8 mouse cellular contexts compared by ENCODE assay signal in genomic region chr4:135273307-135273682, GRCm38 (mm10). TPM values are rescaled to one million over a fixed set of nuclear protein-coding genes. Genes with fewer than 3 reads are reported as not detected.
DNase-seq lines count a peak whose midpoint lies in the region; ATAC-seq and TF ChIP-seq lines count a peak whose summit lies in the region.

No protein-coding gene starts in this region.

- no peak for ATAC-seq in megakaryocyte, adult 5-6 weeks (ENCODE audit: poor library complexity, severe bottlenecking)
- ATAC-seq in forebrain, embryonic 12.5 days (ENCODE audit: low FRiP score) = peak; percentile 3; the same call in 1 of the 2 replicates
- ATAC-seq in kidney, postnatal 0 days (replicated peaks; ENCODE audit: low FRiP score, low read depth) = peak; percentile 20; the same call in 1 of the 2 replicates

- DNase-seq in kidney, postnatal 0 days (ENCODE audit: low spot score) = no peak
- peak; percentile 83 for DNase-seq in lung, postnatal 36 days
- no peak for DNase-seq in embryo, embryonic 10 days (ENCODE audit: low spot score)
- DNase-seq in layer of hippocampus, adult 9-10 months (ENCODE audit: low spot score) = no peak
- DNase-seq in cerebellum, adult 18-20 months = no peak

- peaks cover 68% of the 10 kb centered on the region for H3K4me1 ChIP-seq in megakaryocyte, embryonic 14.5 days
- H3K4me1 ChIP-seq in forebrain, embryonic 12.5 days = peaks cover 35% of the 10 kb centered on the region
- peaks cover 27% of the 10 kb centered on the region for H3K4me1 ChIP-seq in kidney, postnatal 0 days (replicated peaks; ENCODE audit: insufficient read depth, low read length)

- no peak for TF ChIP-seq CTCF in kidney, postnatal 0 days (IDR thresholded peaks at IDR 0.05; ENCODE audit: low read depth)

- H3K9me3 ChIP-seq in megakaryocyte, embryonic 14.5 days = no peaks in the 10 kb centered on the region
- H3K9me3 ChIP-seq in forebrain, embryonic 12.5 days = no peaks in the 10 kb centered on the region
- no peaks in the 10 kb centered on the region for H3K9me3 ChIP-seq in kidney, postnatal 0 days (replicated peaks; ENCODE audit: low read length)

- peak overlapping the region; percentile 95 for H3K4me3 ChIP-seq in megakaryocyte, embryonic 14.5 days (replicated peaks)
- peak overlapping the region; percentile 93 for H3K4me3 ChIP-seq in forebrain, embryonic 12.5 days (replicated peaks)
- H3K4me3 ChIP-seq in kidney, postnatal 0 days (replicated peaks; ENCODE audit: low read depth, low read length) = peak overlapping the region; percentile 20

- 3% methylated on average over 17 of the region's 17 CpGs for WGBS in forebrain, embryonic 12.5 days
- 3% methylated on average over 17 of the region's 17 CpGs for WGBS in kidney, postnatal 0 days

- H3K9ac ChIP-seq in forebrain, embryonic 12.5 days = peak overlapping the region; percentile 33
- peak overlapping the region; percentile 51; the same call in 1 of the 2 replicates for H3K9ac ChIP-seq in kidney, postnatal 0 days (ENCODE audit: low read depth, low read length)

- H3K27me3 ChIP-seq in megakaryocyte, embryonic 14.5 days (replicated peaks) = no peaks in the 10 kb centered on the region
- H3K27me3 ChIP-seq in forebrain, embryonic 12.5 days = peaks cover 26% of the 10 kb centered on the region
- H3K27me3 ChIP-seq in kidney, postnatal 0 days (ENCODE audit: insufficient read depth, low read length) = no peaks in the 10 kb centered on the region

- no peak overlapping the region for H3K27ac ChIP-seq in forebrain, embryonic 12.5 days
- peak overlapping the region; percentile 76 for H3K27ac ChIP-seq in kidney, postnatal 0 days

- peaks cover 31% of the 10 kb centered on the region for H3K36me3 ChIP-seq in megakaryocyte, embryonic 14.5 days (replicated peaks; ENCODE audit: low read length)
- H3K36me3 ChIP-seq in forebrain, embryonic 12.5 days (replicated peaks) = 0 out of 2 replicates have a peak, but pooled peaks cover 7% of the 10 kb centered on the region
- no peaks in the 10 kb centered on the region for H3K36me3 ChIP-seq in kidney, postnatal 0 days (ENCODE audit: insufficient read depth, low read length)

- H3K4me2 ChIP-seq in forebrain, embryonic 12.5 days = peak overlapping the region; percentile 86
- peak overlapping the region; percentile 56 for H3K4me2 ChIP-seq in kidney, postnatal 0 days (ENCODE audit: low read length)

RNA-seq across cellular contexts. Expression of gene Clic4, which starts 0.7 kb away (rescaled TPM):
- polyA plus RNA-seq in megakaryocyte, embryonic 14.5 days (2012; ENCODE audit: insufficient read depth, low replicate concordance) = 19.4 and 27.6 TPM in 2 replicates
- total RNA-seq in megakaryocyte, adult 5-6 weeks (2015) = 28.4 and 29.7 TPM in 2 replicates
- 32.3 and 39.2 TPM in 2 replicates for total RNA-seq in megakaryocyte, adult 5-6 weeks (2017)
- polyA plus RNA-seq in forebrain, embryonic 12.5 days (2016; fragmentation: Nextera tagmentation; extraction: Ambion mirVana) = 205 and 221 TPM in 2 replicates
- polyA plus RNA-seq in kidney, postnatal 0 days (2015; fragmentation: Nextera tagmentation; extraction: Ambion mirVana) = 147 and 166 TPM in 2 replicates

Comparison
In these comparisons a context has a peak if more than half of its experiments do, and no peak if none do; other contexts are left out.
1. H3K4me3 ChIP-seq: peak in every context shown above with its lines; median percentile 95 in megakaryocyte, embryonic 14.5 days; 93 in forebrain, embryonic 12.5 days; 20 in kidney, postnatal 0 days.